Mouse (Mus musculus): ENCODE measurements around the gene Golga7b.

The Golga7b gene

GRCm38 (mm10) chr19:42308931-42309330 lies 61.6 kb downstream of the Golga7b start:
- no peak for TF ChIP-seq GATA4 (IDR thresholded peaks at IDR 0.05; ENCODE audit: insufficient replicate concordance, low read length)

GRCm38 (mm10) chr19:42311332-42311731 lies 64.0 kb downstream of the Golga7b start:
- TF ChIP-seq GATA4 (IDR thresholded peaks at IDR 0.05; ENCODE audit: insufficient replicate concordance, low read length): no peak

DNA sequence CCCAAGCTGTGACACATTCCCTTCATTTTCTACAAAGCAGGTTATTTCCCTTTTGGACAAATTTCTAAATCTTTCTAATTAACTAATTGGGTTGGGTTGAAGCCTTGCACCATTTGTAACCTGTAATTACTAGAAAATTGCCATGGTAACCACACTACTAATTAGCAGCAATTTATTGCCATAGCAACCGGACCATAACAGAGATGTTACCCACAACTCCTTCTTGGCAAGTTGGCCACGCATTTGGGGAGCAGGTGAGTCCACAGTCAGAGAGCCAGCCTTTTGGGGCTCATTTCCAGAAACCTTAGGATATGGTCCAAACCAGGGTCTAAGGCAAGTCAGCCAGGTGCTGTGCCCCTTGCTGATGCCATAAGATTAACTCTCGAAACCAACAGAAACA lies 64.8 kb downstream of the Golga7b start:
- TF ChIP-seq GATA4 (IDR thresholded peaks at IDR 0.05; ENCODE audit: insufficient replicate concordance, low read length): no peak

DNA sequence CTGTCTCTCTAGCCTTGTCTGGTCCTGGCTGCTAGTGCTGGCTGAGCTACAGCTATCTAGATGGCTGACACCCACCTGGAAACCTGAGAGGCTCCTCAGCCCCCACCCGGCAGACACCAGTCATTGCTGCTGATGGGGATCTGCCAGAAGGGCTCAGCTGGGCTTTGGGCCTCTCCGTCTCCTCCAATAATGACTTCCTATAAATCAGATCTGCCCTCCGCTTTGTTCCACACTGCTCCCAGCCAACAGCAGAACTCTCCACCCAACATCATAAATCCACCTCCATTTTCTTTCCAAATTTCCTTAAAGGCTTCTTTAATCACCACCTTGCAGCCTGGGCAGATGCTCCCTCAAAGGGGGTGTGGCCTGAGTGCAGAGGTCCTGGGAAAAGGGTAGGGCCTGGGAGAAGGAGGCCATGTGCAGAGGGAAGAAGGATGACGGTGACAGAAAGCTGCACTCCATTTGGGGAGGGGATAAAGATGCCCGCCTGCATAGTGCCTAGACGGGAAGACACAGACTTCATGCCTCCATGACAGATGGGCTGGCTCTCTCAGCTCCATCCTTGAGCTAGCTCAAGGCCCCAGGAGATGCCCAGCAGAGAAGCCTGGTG lies 67.8 kb downstream of the Golga7b start:
- TF ChIP-seq GATA4 (IDR thresholded peaks at IDR 0.05; ENCODE audit: insufficient replicate concordance, low read length): no peak

DNA sequence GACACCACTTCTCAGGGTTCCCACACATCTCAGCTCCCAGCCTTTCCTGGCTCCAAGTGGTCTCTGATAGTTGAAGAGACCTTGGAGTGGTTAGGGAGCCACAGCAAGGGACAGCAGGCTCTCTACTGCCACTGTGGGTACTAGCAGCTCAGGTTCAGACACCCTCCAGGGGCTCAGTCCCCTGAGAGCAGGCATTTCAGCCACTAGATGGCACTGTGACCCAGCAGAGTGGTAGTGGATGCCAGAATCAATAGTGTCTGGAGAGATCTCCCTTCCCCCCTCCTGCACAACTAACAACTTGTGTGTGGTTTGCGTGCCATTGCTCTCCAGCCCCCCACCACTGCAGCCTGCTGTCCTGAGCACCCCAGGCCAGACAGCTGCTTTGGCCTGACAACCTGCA lies 68.5 kb downstream of the Golga7b start:
- TF ChIP-seq GATA4 (IDR thresholded peaks at IDR 0.05; ENCODE audit: insufficient replicate concordance, low read length): no peak

DNA sequence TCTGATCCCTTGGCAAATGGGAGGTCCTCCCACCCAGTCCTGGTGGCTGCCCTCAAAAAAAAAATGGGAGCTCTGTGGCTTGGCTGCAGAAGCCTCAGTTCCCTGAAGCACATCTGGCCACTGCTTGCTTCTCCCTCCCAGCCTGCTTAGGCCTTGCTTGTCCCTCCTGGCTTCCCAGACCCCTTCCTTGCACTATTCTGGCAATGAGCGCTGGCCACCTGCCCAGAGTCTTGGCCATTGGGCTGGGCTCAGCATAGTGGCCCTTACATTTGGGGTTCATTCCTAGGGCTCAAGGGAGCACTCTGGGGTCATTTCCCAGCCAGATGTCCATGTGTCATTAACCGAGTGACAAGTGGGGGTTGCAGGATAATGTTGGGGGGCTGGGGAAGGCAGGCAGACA lies 69.2 kb downstream of the Golga7b start:
- TF ChIP-seq GATA4 (IDR thresholded peaks at IDR 0.05; ENCODE audit: insufficient replicate concordance, low read length): no peak

- no peak for TF ChIP-seq GATA4 (IDR thresholded peaks at IDR 0.05; ENCODE audit: insufficient replicate concordance, low read length)
These were observed 69.6 kb downstream of the Golga7b start for GRCm38 (mm10) chr19:42316998-42317397.

GRCm38 (mm10) chr19:42317648-42318425 lies 70.5 kb downstream of the Golga7b start:
- TF ChIP-seq GATA4 (IDR thresholded peaks at IDR 0.05; ENCODE audit: insufficient replicate concordance, low read length): no peak

All from liver, adult (tissue).